Mouse (Mus musculus) embryonic facial prominence, embryonic 14.5 days (tissue): Measurements from ENCODE around the gene Fig4. TPM values are rescaled to one million over a fixed set of nuclear protein-coding genes. Genes with fewer than 3 reads are reported as not detected.

ENCODE experiments used
- ATAC-seq: fragments of 200-750 bp; cut with Nextera tagmentation; 2 replicates; pipeline ENCODE4 v1.8.0; 2017; ENCODE audit warnings: low read depth, moderate number of reproducible peaks, moderate TSS enrichment
- DNase-seq: peaks from one replicate; pipeline ENCODE4 v3.0.0-alpha.2; 2015; ENCODE audit warnings: low spot score
- H3K27ac ChIP-seq: fragments of 300-500 bp; sonication (generic); replicated peaks from 2 replicates; pipeline ENCODE4 v1.5.1; 2014; ENCODE audit warnings: low read depth, mild to moderate bottlenecking, low read length, moderate library complexity
- H3K27me3 ChIP-seq: fragments of 300-500 bp; sonication (generic); replicated peaks from 2 replicates; pipeline ENCODE4 v1.6.1; 2014; ENCODE audit warnings: low read length; ENCODE audit not compliant: control insufficient read depth, insufficient read depth
- H3K36me3 ChIP-seq: fragments of 300-500 bp; sonication (generic); 2 replicates; pipeline ENCODE4 v1.6.1; 2014; ENCODE audit warnings: low read length, mixed read lengths; ENCODE audit not compliant: control insufficient read depth, insufficient read depth
- H3K4me1 ChIP-seq: fragments of 300-500 bp; sonication (generic); 2 replicates; pipeline ENCODE4 v1.6.1; 2014; ENCODE audit warnings: antibody characterized with exemption, low read length; ENCODE audit not compliant: control insufficient read depth, insufficient read depth
- H3K4me2 ChIP-seq: fragments of 300-500 bp; sonication (generic); 2 replicates; pipeline ENCODE4 v1.6.1; 2014; ENCODE audit warnings: low read depth, mild to moderate bottlenecking, low read length, moderate library complexity, mixed read lengths
- H3K4me3 ChIP-seq: fragments of 300-500 bp; sonication (generic); 2 replicates; pipeline ENCODE4 v1.5.1; 2014; ENCODE audit warnings: low read depth, mild to moderate bottlenecking, low read length
- H3K9ac ChIP-seq: fragments of 300-500 bp; sonication (generic); 2 replicates; pipeline ENCODE4 v1.6.1; 2014; ENCODE audit warnings: low read depth, mild to moderate bottlenecking, low read length, moderate library complexity, mixed read lengths
- H3K9me3 ChIP-seq: fragments of 300-500 bp; sonication (generic); 2 replicates; pipeline ENCODE4 v1.6.1; 2016; ENCODE audit warnings: low read length; ENCODE audit not compliant: control insufficient read depth
- WGBS: fragments of 180-500 bp; shearing (Covaris S2); extraction: QIAGEN DNeasy Blood & Tissue Kit; methylation state at CpG from one replicate; pipeline ENCODE4 v1.1.7; 2014; 5-methylcytosine and 5-hydroxymethylcytosine counted together
- polyA plus RNA-seq: library from polyadenylated mRNA; unstranded; fragments of >200 nt; fragmentation: Nextera tagmentation; extraction: Ambion mirVana; gene quantifications from 2 replicates; pipeline ENCODE4 v1.2.1, GENCODE M21; 2014

Fig4 gene
- polyA plus RNA-seq, 1 experiment from 2014 or later: 16.8 TPM

GRCm38 (mm10) chr10:41295145-41295544 lies 7.9 kb downstream of the Fig4 start:
- Histone ChIP-seq H3K27me3 (no peaks in the 10 kb centered on the region), H3K4me3 (no peak overlapping the region)

DNA sequence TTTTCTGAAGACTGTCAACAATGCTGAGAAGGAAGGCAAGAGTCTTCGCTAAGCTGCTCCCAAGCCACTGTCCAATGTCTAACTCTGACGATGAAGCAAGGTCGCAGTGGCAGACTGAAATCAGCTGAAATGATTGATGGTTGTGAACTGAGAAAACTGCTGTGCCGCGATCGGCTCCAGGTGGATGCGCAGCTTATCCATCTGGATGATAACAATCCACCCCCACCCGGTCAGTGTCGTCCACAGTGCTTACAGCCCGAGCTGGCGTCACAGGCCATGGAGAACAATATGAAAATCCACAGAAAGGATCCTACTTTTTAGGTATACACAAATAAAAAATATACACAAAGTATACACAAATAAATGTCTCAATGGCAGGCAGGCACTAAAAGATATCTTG lies 8.3 kb downstream of the Fig4 start:
- Histone ChIP-seq H3K27me3 (no peaks in the 10 kb centered on the region), H3K36me3 (no peaks in the 10 kb centered on the region), H3K4me3 (no peak overlapping the region), H3K9me3 (no peaks in the 10 kb centered on the region), H3K4me1 (no peaks in the 10 kb centered on the region), H3K27ac (no peak overlapping the region), H3K4me2 (no peak overlapping the region), H3K9ac (no peak overlapping the region)
- DNase-seq (no peak), ATAC-seq (no peak)
- whole genome bisulfite sequencing: 74% methylated on average over 11 of the region's 11 CpGs

More at GRCm38 (mm10) chr10:41295145-41295544, 7.9 kb downstream of the Fig4 start:
- H3K27ac ChIP-seq: no peak overlapping the region
- ATAC-seq (0 out of 2 replicates have a peak, but pooled peaks have one; percentile 31), DNase-seq (peak; percentile 10)
- WGBS: 56% methylated on average over 7 of the region's 7 CpGs
- no peak overlapping the region for H3K9ac ChIP-seq
- no peaks in the 10 kb centered on the region for H3K4me1 ChIP-seq
- no peaks in the 10 kb centered on the region for H3K36me3 ChIP-seq
- H3K4me2 ChIP-seq: no peak overlapping the region
- H3K9me3 ChIP-seq: no peaks in the 10 kb centered on the region

GRCm38 (mm10) chr10:41293019-41293418 lies 10.0 kb downstream of the Fig4 start:
- 2% methylated on average over 7 of the region's 7 CpGs for WGBS
- DNase-seq: peak; percentile 89
- H3K4me2 ChIP-seq: peak overlapping the region; percentile 22; the same call in 1 of the 2 replicates
- no peaks in the 10 kb centered on the region for H3K36me3 ChIP-seq
- no peak overlapping the region for H3K4me3 ChIP-seq
- 0 out of 2 replicates have a peak overlapping the region, but pooled peaks have one; percentile 1 for H3K27ac ChIP-seq
- H3K9me3 ChIP-seq: no peaks in the 10 kb centered on the region
- H3K9ac ChIP-seq: no peak overlapping the region
- H3K27me3 ChIP-seq: no peaks in the 10 kb centered on the region
- H3K4me1 ChIP-seq: 0 out of 2 replicates have a peak, but pooled peaks cover 2% of the 10 kb centered on the region
- peak; percentile 66 for ATAC-seq

DNA sequence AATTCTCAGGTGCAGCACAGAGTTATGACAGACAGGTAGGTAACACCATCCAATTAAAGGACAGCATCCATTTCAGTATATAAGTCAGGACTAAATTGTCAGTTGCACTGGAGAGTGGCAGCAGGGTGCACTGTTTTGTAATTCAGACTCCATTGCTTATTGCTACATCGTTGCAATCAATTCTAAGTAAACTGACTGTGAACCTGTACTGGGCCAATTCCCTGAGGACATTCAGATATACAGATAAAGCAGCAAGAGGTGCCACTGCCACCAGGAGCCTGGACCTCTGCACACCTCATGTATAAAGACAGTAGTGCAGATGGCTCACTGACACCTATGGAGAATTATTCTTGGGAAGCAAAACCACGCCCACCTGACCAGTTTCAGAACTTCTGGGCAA lies 12.0 kb downstream of the Fig4 start:
- no peaks in the 10 kb centered on the region for H3K27me3 ChIP-seq
- no peaks in the 10 kb centered on the region for H3K9me3 ChIP-seq
- no peak overlapping the region for H3K4me3 ChIP-seq
- H3K27ac ChIP-seq: no peak overlapping the region
- H3K36me3 ChIP-seq: no peaks in the 10 kb centered on the region
- ATAC-seq: no peak
- DNase-seq: no peak
- 0 out of 2 replicates have a peak, but pooled peaks cover 2% of the 10 kb centered on the region for H3K4me1 ChIP-seq
- WGBS: 85% methylated on average over 2 of the region's 2 CpGs
- H3K9ac ChIP-seq: no peak overlapping the region
- H3K4me2 ChIP-seq: no peak overlapping the region

DNA sequence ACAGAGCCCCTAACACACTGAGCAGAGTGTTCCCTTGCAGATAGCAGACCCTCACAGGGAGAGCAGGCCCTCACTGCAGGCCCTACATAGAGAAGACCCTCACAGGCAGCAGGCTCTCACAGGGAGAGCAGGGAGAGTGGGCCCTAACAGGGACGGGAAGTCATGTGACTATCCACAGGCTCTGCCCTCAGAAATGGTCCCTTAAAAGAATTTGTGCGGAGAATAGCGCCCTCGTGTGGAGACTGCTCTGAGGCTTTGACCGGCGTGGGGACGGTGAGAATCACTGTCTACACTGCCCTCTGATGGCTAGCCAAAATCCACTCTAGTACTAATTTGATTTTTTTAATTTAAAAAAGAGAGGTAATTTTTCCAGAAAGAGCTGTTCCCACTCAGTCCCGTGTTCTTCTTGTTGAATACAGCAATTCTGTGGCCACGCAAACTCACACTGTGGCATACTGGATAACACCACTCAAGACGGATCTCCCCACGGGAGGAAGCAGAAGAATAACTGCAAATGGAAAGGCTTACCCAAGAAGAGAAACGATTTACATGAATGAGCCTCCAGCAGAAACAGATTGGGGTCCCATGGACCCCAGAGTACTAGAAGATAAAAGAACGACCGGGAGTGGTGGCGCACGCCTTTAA lies 14.2 kb downstream of the Fig4 start:
- peak; percentile 87 for ATAC-seq
- peak overlapping the region; percentile 45; the same call in 1 of the 2 replicates for H3K9ac ChIP-seq
- 31% methylated on average over 16 of the region's 16 CpGs for WGBS

GRCm38 (mm10) chr10:41288074-41288473 lies 15.0 kb downstream of the Fig4 start:
- H3K4me2 ChIP-seq: no peak overlapping the region
- WGBS: 73% methylated on average over 1 of the region's 1 CpGs

More for the DNA sequence above, 14.2 kb downstream of the Fig4 start:
- Histone ChIP-seq H3K9me3 (no peaks in the 10 kb centered on the region), H3K4me3 (no peak overlapping the region), H3K27me3 (no peaks in the 10 kb centered on the region), H3K27ac (no peak overlapping the region), H3K4me2 (no peak overlapping the region), H3K36me3 (no peaks in the 10 kb centered on the region), H3K4me1 (0 out of 2 replicates have a peak, but pooled peaks cover 2% of the 10 kb centered on the region)
- peak; percentile 92 for DNase-seq

GRCm38 (mm10) chr10:41287618-41288017 lies 15.4 kb downstream of the Fig4 start:
- 0 out of 2 replicates have a peak, but pooled peaks cover 2% of the 10 kb centered on the region for H3K4me1 ChIP-seq
- no peak overlapping the region for H3K4me2 ChIP-seq
- no peaks in the 10 kb centered on the region for H3K36me3 ChIP-seq
- H3K27ac ChIP-seq: no peak overlapping the region
- no peaks in the 10 kb centered on the region for H3K27me3 ChIP-seq
- DNase-seq: no peak
- ATAC-seq: no peak
- H3K9ac ChIP-seq: no peak overlapping the region
- no peak overlapping the region for H3K4me3 ChIP-seq
- H3K9me3 ChIP-seq: no peaks in the 10 kb centered on the region
- WGBS: 83% methylated on average over 3 of the region's 3 CpGs

More at GRCm38 (mm10) chr10:41288074-41288473, 15.0 kb downstream of the Fig4 start:
- DNase-seq (no peak), ATAC-seq (no peak)
- Histone ChIP-seq H3K27me3 (no peaks in the 10 kb centered on the region), H3K9me3 (no peaks in the 10 kb centered on the region), H3K4me3 (no peak overlapping the region), H3K9ac (no peak overlapping the region), H3K4me1 (0 out of 2 replicates have a peak, but pooled peaks cover 2% of the 10 kb centered on the region), H3K27ac (no peak overlapping the region), H3K36me3 (no peaks in the 10 kb centered on the region)

DNA sequence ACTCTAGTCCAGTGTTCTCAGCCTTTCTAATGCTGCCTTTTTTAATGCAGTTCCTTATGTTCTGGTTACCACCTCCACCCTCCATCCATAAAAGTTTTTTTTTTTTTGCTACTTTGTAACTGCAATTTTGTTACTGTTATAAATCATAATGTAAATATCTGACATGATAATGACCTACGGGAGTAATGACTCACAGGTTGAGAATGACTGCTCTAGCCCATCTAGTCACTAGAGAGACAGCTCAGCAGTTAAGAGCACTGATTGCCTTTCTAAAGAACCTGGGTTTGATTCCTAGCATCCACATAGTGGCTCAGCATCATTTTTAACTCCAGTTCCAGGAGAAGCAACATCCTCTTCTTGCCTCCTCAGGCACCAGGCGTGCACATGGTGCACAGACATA lies 21.0 kb downstream of the Fig4 start:
- Histone ChIP-seq H3K4me1 (no peaks in the 10 kb centered on the region), H3K4me2 (no peak overlapping the region), H3K36me3 (0 out of 2 replicates have a peak, but pooled peaks cover 1% of the 10 kb centered on the region), H3K4me3 (no peak overlapping the region), H3K27me3 (no peaks in the 10 kb centered on the region), H3K9ac (no peak overlapping the region), H3K27ac (no peak overlapping the region), H3K9me3 (no peaks in the 10 kb centered on the region)
- no peak for DNase-seq
- WGBS: 79% methylated on average over 2 of the region's 2 CpGs
- no peak for ATAC-seq

DNA sequence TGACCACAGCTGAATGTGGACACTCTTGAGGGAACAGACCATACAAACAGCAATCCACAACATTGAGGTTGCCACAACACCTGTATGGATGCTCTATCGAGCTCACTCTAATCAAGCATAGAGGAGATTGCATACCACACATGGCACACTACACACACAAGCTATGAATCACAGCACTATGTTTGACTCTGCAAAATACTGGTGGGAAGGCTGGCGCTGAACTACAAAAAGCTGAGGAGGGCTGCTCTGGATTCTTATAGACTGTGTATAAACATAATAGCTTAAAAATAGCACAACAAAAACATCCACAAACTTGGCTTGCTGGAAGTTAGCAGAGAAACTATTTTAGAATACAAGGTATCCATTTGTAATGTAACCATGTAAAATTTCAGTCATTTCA lies 22.3 kb downstream of the Fig4 start:
- DNase-seq (no peak), ATAC-seq (no peak)
- H3K27ac ChIP-seq: no peak overlapping the region
- no peak overlapping the region for H3K9ac ChIP-seq
- H3K27me3 ChIP-seq: no peaks in the 10 kb centered on the region
- no peaks in the 10 kb centered on the region for H3K4me1 ChIP-seq
- no peak overlapping the region for H3K4me3 ChIP-seq
- 80% methylated on average over 2 of the region's 2 CpGs for WGBS
- peaks cover 8% of the 10 kb centered on the region; the same call in 1 of the 2 replicates for H3K36me3 ChIP-seq
- H3K4me2 ChIP-seq: no peak overlapping the region
- no peaks in the 10 kb centered on the region for H3K9me3 ChIP-seq
